Mouse (Mus musculus) frontal cortex, adult (tissue): ENCODE measurements at regions not wholly inside any gene's neighbourhood (a gene's known extent, or its start where the extent isn't known, plus 50 kb on each side); places are given as distances from the start of the nearest gene placed in this dataset.

Experiments used
- ATAC-seq: cut with Nextera tagmentation; 2 replicates; pipeline ENCODE4 v1.9.2; 2017; ENCODE audit warnings: mild to moderate bottlenecking, moderate library complexity, mixed read lengths; ENCODE audit not compliant: low TSS enrichment

- no peak for ATAC-seq
Observed at GRCm38 (mm10) chr11:20985069-20985759, 105.9 kb upstream of the Peli1 start.

- no peak for ATAC-seq
Observed at GRCm38 (mm10) chr11:20985771-20986170, 105.3 kb upstream of the Peli1 start.

- peak; percentile 18 for ATAC-seq
Observed at GRCm38 (mm10) chr11:20987171-20987815, 103.8 kb upstream of the Peli1 start.

- peak; percentile 96 for ATAC-seq
Observed at GRCm38 (mm10) chr11:20987841-20988251, 103.2 kb upstream of the Peli1 start.

- ATAC-seq, result no peak
Observed at GRCm38 (mm10) chr11:20988871-20989270, 102.2 kb upstream of the Peli1 start.

- ATAC-seq, result no peak
Observed at GRCm38 (mm10) chr11:20993580-20993979, 97.5 kb upstream of the Peli1 start.

- ATAC-seq, result no peak
Observed at GRCm38 (mm10) chr11:21001400-21001799, 89.7 kb upstream of the Peli1 start.

GRCm38 (mm10) chr11:21007222-21007621 is 83.9 kb upstream of the Peli1 start:
- no peak for ATAC-seq

GRCm38 (mm10) chr11:21009505-21009904 is 81.6 kb upstream of the Peli1 start:
- ATAC-seq, result no peak

- ATAC-seq, result peak; percentile 65
Observed at GRCm38 (mm10) chr11:21010867-21011266, 80.2 kb upstream of the Peli1 start.

GRCm38 (mm10) chr11:21014250-21014649 is 76.8 kb upstream of the Peli1 start:
- peak; percentile 65 for ATAC-seq

GRCm38 (mm10) chr11:21015536-21015935 is 75.6 kb upstream of the Peli1 start:
- ATAC-seq, result 0 out of 2 replicates have a peak, but pooled peaks have one; percentile 21

- no peak for ATAC-seq
Observed at GRCm38 (mm10) chr11:21016133-21016746, 74.9 kb upstream of the Peli1 start.

- ATAC-seq, result 0 out of 2 replicates have a peak, but pooled peaks have one; percentile 14
Observed at GRCm38 (mm10) chr11:21016791-21017329, 74.2 kb upstream of the Peli1 start.

GRCm38 (mm10) chr11:21019829-21020228 is 71.3 kb upstream of the Peli1 start:
- peak; percentile 33; the same call in 1 of the 2 replicates for ATAC-seq

GRCm38 (mm10) chr11:21024111-21024510 is 67.0 kb upstream of the Peli1 start:
- 0 out of 2 replicates have a peak, but pooled peaks have one; percentile 39 for ATAC-seq

GRCm38 (mm10) chr11:21024521-21024920 is 66.6 kb upstream of the Peli1 start:
- ATAC-seq, result no peak

GRCm38 (mm10) chr11:21027299-21027698 is 63.8 kb upstream of the Peli1 start:
- ATAC-seq, result peak; percentile 55

- ATAC-seq, result no peak
Observed at GRCm38 (mm10) chr11:21030362-21030761, 60.7 kb upstream of the Peli1 start.

- no peak for ATAC-seq
Observed at GRCm38 (mm10) chr11:21031816-21032215, 59.3 kb upstream of the Peli1 start.

- ATAC-seq, result no peak
Observed at GRCm38 (mm10) chr11:21033234-21033822, 57.8 kb upstream of the Peli1 start.

- peak; percentile 50 for ATAC-seq
Observed at GRCm38 (mm10) chr11:21033823-21034401, 57.2 kb upstream of the Peli1 start.
